Mouse (Mus musculus): Measurements from ENCODE around the gene Atp5k.

Gene Atp5k

DNA sequence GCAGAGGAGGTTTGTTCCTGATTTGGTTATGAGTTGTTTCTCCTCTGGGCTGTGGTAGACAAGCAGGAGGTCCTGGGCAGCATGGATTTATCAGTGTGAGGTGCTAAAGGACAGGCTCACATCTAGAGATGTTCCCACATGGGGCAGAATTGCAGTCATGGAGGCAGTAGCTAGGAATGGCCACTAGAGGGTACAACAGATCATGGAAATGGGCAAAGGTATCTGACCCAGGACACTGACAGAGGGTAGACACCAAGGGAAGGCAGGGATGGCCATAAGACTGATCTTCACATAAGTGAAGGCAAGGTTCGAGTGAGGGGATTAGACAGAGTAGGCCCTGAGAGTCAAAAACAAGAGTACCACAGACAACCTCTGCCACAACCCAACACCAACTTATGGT is 7.1 kb downstream of the Atp5k start:
- peak; percentile 75 for DNase-seq (ENCODE audit: low read depth)

DNA sequence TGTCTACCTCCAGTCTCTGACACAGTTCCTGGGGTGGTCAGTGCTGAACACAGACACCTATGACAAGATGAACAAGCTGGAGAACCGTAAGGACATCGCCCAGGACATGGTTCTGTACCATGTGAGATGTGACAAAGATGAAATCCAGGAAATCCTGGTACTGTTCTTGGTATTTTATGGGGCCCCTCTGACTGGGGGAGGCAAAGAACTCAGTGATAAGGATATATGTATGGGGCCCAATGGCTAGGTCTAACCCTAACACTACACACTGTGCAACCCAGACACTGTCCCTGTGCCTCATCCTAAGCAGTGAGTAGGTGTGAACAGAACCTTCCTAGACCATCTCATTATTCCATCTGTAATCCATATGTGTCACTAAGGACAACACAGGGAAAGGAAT is 10.8 kb downstream of the Atp5k start:
- no peak for DNase-seq (ENCODE audit: low read depth)

DNA sequence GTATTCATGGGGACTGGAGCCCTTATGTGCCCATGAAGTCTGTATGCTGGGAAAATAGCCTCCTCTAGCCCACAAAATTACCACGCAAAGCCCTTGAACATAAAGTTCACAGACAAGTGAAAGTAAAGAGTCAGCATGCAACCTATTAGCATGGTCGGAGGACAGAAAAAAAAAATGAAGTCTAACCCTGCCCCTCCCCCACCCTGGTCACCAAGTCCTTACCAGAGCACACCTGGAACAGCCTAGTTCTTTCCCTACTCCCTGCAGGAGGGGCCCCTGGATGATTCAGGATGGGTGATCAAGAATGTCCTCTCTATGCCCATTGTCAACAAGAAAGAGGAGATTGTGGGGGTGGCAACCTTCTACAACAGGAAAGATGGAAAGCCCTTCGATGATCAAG is 11.5 kb downstream of the Atp5k start:
- DNase-seq (ENCODE audit: low read depth): no peak

DNA sequence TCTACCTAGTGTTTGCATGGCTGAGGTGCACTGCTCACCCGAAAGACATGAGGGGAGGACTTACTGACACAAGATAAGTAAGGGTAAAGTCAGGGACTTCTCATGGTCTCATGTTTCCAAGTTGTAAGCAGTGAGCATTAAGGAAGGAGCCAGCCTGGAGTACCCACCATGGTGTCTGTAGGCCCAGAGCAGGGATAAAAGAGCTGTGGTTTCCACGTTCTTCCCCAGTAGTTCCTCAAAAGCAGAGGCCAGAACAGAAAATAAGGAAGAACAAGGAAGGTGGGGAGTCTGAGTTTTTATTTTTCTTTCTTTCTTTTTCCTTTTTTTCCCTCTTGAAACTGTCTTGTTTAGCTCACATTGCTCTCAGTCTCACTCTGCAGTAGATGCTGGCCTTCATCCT is 19.5 kb downstream of the Atp5k start:
- DNase-seq (ENCODE audit: low read depth): no peak

DNA sequence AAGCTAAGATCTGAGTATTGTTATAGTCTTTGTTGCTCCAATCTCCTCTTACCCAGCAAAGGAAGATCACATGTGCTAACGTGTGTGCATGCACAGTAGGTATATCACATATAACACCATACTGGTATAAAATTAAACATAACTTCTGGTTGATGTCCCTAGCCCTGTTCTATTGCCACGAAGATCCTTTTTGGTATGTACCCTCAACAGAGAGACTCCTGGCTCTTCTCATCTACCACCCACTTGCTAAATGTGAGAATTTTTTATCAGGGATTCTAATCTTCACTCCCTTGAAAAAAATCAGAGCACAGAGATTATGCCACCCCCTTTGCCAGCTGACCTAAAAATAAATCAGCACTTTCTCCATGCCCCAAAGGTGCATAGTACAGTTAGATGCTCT is 27.3 kb downstream of the Atp5k start:
- DNase-seq (ENCODE audit: low read depth): no peak

DNA sequence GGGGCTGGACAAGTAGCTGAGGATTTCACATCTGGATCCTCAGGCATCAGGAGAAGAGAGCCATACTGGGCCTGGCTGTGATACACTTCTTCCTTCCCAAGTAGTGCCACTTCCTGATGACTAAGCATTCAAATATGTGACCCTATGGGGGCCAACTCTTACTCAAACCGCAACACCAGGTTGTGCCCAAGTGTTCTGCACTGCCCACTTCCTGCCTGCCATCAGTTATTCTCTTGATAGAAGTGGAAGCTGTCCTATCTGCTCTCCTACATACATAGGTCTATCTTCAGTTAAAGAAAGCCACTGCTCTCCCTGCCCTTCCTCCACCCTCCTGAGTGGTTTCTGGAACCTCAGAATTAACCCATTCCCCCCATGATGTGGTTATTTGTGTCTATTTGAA is 28.8 kb downstream of the Atp5k start:
- DNase-seq (ENCODE audit: low read depth): peak; percentile 15

DNA sequence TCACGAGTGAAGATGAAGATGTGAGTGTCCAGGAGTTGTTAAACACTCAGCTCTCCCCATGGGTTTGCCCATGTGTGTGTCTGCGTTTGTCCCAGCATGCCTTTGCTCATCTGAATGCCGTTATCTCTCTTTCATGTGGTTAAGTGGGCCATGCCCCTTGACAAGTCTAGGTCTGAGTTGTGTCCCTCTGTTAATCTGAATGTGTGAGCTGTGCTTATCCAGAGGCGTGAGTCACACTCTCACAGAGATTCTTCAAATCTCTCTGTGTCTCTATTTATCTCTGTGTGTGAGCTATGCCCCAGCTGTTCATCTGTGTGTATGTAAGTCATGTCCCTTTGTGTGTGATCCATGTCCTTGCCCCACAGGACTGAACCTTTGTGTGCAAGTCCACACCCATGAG is 30.8 kb downstream of the Atp5k start:
- DNase-seq (ENCODE audit: low read depth): no peak

DNA sequence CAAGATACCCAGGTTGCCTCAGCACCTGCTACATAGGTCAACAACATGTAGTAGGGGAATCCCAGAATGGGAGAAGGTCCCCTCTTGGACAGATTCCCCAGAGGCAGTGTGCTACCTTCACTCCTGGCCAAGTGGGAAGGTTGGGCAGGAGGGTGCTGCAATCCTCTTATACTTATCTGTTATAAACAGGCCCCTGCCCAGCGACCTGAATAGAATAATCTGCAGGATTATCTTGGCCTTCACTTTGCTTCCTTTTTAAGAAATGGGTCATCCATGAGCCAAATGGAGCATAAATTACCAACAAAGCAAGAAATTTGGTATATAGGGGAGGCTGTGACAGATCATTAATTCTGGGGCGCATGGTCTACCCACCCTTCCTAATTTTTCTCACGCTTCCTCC is 44.5 kb downstream of the Atp5k start:
- DNase-seq (ENCODE audit: low read depth): no peak

DNA sequence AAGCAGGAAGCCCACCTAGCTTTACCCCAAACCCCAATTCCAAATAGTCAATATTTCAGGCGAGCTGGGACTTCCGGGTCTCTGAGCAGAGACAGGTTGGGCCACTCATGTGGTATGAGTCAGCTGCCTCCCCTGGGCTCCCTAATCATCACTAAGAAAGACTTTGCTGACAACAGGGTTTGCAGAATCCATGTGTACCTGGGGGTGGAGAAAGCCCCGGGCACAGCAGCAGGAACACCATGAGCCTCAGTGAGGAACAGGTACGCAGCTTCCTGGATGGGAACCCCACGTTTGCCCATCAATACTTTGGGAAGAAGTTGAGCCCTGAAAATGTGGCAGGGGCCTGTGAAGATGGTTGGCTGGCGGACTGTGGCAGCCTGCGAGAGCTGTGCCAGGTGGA is 46.0 kb downstream of the Atp5k start, which contains the start of gene Pde6b:
Gene Pde6b (plus strand): TSS at position 191 of the 400 bp plus-strand sequence.
- DNase-seq (ENCODE audit: low read depth): no peak

DNA sequence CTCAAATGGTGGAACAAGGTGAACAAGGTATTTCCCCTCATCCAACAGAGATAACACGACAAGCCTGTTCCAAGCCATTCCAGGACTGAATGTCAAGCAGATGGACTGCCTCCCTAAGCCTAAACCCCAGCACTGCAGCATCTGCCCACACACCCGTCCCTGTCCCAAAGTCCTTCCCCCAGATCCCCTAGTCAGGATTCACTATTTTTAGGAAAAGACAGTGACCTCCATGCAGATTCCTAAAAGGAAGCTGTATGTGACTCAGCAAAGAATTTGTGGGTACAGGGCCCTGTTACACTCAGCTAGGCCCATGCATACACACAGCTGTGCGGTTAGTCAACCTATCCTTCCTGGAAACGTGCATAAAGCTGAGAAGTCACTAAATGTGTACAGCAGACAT is 47.8 kb downstream of the Atp5k start:
- no peak for DNase-seq (ENCODE audit: low read depth)

DNA sequence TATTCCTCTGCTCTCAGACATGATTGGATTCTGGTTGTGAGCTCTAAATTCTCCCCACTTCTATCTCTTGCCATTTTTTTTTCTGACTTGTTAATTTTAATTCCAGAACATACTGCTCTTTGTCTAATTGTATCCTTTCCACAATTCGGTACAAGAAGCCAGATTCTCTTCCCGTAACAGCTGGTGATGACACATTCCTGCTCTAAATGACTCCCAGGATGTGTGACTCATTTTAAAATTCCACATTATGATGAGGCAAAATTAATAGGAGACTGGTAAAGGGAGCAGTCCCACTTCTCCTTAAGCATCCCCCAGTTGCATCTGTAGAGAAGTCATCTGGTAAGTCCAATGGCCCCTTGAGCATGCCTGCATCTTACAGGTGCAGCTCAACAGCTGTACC is 48.6 kb downstream of the Atp5k start:
- peak; percentile 27 for DNase-seq (ENCODE audit: low read depth)

Measured in NIH3T3 (cell line).